Mouse (Mus musculus) kidney, embryonic 16.5 days (tissue): ENCODE data around the gene Actbl2. TPM values are rescaled to one million over a fixed set of nuclear protein-coding genes. Genes with fewer than 3 reads are reported as not detected.

ENCODE experiments used
- polyA plus RNA-seq: library from polyadenylated mRNA; unstranded; fragments of >200 nt; fragmentation: Nextera tagmentation; extraction: Ambion mirVana; gene quantifications from 2 replicates; pipeline ENCODE4 v1.2.1, GENCODE M21; 2015

Actbl2 gene
- polyA plus RNA-seq, 1 experiment from 2014 or later: not detected

Other genes with a start within 250 kb of the Actbl2 start
- 79.5 and 80.5 TPM in 2 replicates for gene Gpbp1, start 235.1 kb downstream of the Actbl2 start, polyA plus RNA-seq